Mouse (Mus musculus): ENCODE results near the gene Huwe1.

DNA sequence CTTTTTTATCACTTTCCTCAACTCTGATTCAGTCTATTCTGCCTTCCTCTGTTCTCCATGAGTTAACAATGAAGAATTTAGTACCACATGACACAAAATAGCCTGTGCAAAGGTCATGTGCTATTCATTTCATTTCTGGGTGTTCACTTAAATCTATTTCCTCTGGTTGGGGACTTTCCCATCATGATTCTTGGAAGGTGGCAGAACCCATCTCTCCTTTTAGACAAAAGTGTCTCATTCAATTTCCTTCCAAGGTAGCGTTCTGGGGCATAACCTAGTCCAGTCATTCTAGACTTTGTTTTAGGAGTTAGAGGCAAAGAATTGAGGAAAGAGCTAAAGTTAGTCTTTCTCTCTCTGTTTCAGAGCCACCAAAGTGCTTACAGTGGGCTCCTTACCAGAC is 20.3 kb upstream of the Huwe1 start:
- TF ChIP-seq CTCF (IDR thresholded peaks at IDR 0.05; ENCODE audit: control insufficient read depth, insufficient read depth, low read length): no peak
- no peak for TF ChIP-seq POLR2A (IDR thresholded peaks at IDR 0.05; ENCODE audit: borderline replicate concordance, control insufficient read depth, low read depth, low read length)

Measured in bone marrow, adult 2 months (tissue).